Mouse (Mus musculus) cerebellum, adult 11-12 months (tissue): ENCODE measurements around the gene Ankrd13d.

ENCODE experiments used
- DNase-seq: peaks from one replicate; pipeline ENCODE4 v3.0.0; 2022

Gene Ankrd13d

GRCm38 (mm10) chr19:4282898-4283553, at the start of gene Ankrd13d:
Gene Ankrd13d, minus strand, starts transcription at chr19:4283137.
- DNase-seq = peak; percentile 86

- peak; percentile 53 for DNase-seq
These were observed 49.7 kb upstream of the Ankrd13d start for GRCm38 (mm10) chr19:4332653-4333052.

DNA sequence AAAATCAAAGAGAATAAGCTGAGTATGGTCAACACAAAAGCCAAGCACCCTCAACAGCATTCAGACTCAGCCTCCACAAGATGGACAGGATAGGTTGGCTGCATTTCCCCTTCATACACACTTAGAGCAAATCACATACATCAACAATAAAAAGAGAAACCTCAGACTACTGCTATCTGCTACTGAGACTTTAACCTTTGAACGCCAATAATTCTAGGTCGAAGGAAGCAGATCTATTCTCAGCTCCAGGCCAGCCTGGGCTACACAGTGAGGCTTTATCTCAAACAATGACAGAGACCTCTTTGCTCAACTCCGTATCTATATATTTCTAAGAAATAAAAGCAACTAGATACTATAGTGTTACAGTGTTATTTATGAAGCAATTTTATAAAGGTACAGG, 48.3 kb upstream of the Ankrd13d start:
- no peak for DNase-seq

DNA sequence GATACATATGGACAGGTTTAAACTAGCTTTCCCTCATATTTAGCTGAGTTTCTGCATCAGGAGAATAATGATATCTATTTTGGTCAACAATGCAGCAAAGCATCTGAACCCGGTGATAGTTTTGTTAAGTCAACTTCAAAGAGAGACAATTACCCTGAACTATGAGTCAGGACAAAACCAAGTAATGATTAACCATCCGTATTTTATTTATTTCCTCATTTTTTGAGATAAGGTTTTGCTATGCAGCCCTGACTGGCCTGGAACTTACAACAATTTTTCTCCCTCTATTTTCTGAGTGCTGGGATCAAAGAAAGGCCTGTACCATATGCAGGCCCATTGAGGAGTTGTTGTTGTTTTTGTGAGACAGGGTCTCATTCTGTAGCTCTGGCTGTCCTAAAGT, 47.7 kb upstream of the Ankrd13d start:
- no peak for DNase-seq

DNA sequence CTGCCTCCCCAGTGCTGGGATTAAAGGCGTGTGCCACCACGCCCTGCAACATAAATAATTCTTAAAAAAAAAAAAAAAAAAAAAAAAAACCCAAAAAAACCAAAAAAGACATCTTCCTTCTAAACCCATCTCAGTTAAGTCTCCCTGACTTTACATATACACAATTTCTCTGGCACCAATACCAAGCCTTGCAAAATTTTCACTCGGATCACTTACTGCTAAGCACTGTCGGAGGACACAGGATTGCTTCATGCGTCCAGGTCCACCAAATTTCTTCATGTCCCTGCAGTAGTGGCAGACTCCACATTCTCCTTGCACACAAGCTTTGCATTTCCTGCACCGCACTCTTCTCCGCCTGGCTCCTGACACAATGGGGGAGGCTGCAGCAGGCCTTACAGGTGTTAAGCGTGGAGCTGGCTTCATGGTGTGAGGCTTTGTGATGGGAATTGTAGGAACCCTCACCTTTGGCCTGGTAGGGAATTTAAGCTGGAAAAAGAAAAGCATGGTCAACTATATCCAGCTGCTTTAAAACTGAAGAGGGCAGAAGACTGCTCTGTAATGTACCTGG, 45.9 kb upstream of the Ankrd13d start:
- no peak for DNase-seq

DNA sequence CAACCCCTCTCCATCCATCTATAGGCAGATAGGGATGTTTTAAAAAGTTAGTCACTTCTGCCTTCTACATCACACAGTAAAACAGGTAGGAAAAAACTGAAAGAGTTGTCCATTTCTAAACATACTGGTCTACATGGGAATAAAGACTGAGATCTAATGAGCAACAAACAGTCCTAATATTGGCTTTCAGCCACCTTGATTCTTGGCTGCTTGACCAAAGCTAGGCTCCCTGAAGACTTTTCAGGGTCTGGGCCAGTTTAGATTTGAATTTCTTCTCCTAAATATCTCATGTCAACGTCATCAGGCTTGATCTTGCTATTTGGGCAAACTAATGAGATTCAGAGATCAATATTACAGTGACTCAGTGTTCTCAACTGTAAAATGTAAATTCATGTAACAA, 43.9 kb upstream of the Ankrd13d start:
- no peak for DNase-seq

DNA sequence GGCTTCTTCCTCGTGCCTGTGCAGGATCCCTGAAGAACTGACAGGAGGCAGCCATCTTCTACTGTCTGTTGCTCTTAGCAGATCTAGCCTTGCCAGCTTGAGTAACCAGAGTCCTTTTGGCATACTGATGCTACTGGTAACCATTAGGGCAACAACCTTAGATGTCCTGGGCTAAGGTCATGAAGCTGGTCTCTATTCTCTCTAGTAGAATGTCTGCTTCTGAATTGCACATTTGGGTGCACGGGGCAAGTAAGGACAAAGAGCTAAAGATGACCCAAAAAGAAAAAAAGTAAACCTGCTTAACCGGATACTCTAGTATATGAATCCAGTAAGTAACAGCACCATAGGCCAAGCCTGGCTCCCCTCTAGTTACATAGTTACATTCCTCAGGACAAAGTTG, 43.2 kb upstream of the Ankrd13d start:
- DNase-seq = no peak

- no peak for DNase-seq
These were observed 39.2 kb upstream of the Ankrd13d start for GRCm38 (mm10) chr19:4322134-4322533.

- no peak for DNase-seq
These were observed 38.7 kb upstream of the Ankrd13d start for GRCm38 (mm10) chr19:4321622-4322021.

- peak; percentile 59 for DNase-seq
These were observed 36.3 kb upstream of the Ankrd13d start for GRCm38 (mm10) chr19:4319272-4319671.

DNA sequence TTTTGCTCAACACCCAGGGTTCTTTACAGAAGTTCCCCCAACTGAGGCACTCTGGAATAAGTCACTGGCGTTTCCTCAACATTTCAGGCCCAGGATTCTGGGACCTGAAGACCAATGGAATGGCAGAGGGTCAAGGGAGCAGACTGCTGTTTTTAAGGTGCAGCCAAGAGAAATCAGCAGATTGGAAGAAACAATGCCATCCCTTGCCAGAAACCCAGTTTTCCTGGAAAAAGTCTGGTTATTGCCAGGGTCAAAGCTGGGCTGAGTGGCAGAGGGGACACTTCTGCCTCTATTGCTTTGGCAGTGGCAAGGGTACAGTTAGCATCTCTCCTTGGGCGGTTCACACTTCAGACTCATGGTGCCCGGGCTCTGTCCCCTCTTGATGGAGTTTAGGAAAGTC, 34.2 kb upstream of the Ankrd13d start:
- DNase-seq = no peak

DNA sequence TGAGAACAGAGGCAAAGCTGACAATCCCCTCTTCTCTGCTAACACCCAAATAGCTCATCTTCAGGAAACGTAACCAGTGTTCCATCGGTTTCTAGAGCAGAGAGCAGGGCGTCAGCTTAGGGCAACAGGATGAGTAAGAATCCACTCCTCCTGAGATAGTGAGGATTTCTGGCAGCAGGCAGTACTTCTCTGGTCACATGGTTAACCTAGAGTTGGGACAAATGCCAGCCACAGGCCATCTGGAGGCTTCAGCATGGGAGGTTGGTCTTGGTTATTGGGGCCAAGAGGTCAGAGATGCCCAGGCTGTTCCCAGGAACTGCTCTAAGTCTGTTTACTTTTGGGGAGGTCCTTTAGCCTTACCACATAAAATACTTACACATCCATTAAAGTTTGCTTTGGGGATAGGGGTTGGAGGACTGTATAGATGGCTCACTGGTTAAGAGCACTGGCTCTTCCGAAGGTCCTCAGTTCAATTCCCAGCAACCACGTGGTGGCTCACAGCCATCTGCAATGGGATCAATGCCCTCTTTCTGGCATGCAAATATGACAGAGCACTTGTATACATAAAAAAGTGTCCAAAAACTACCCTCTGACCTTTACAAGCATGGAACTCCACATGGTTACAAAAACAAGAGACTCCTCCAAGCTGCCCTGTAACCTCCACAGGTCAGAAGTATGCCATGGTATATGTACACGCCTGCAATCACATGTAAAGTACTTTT, 32.4 kb upstream of the Ankrd13d start:
- peak; percentile 94 for DNase-seq

DNA sequence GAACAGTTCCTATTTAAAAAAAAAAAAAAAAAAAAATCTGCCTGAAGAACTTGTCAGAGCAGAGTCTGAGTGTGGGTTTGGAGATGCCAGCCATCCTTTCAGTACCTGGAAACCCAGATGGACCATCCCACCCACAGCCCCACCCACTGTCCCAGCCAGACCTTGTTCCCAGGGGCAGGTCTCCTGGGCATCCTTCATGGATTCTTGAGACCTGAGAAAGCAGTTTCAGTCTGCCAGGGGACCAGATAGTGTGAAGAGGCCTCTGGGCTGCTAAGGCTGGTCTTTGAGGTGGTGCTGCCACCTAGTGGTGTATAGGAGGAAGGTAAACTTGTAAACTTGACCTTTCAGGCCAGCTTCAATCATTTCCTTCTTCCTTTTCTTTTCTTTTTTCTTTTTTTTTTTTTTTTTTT, 26.8 kb upstream of the Ankrd13d start:
- peak; percentile 72 for DNase-seq

- DNase-seq = peak; percentile 28
These were observed 26.4 kb upstream of the Ankrd13d start for GRCm38 (mm10) chr19:4309302-4309701.

DNA sequence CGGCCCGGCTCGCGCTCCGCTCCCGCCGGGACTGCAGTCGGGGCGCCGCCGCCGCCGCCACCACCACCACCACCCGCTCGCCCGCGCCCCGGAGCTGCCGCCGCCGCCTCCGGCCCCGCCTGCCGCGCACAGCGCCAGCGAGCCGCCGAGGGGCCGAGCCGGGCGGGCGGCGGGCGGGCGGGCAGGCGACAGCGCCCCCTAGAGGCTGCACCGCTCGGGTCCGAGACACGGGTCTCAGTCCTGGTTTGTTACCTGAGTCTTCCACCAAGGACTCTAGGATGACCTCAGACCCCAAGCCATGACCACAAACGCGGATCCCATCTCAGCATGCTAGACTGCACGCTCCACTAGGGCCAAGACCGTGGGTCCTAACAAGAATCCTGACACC, 23.2 kb upstream of the Ankrd13d start, which contains the start of gene Grk2:
Gene Grk2 (minus strand): TSS at position 33 of the 388 bp plus-strand sequence.
- peak; percentile 83 for DNase-seq

- peak; percentile 71 for DNase-seq
These were observed 22.7 kb upstream of the Ankrd13d start for GRCm38 (mm10) chr19:4305491-4306189.

DNA sequence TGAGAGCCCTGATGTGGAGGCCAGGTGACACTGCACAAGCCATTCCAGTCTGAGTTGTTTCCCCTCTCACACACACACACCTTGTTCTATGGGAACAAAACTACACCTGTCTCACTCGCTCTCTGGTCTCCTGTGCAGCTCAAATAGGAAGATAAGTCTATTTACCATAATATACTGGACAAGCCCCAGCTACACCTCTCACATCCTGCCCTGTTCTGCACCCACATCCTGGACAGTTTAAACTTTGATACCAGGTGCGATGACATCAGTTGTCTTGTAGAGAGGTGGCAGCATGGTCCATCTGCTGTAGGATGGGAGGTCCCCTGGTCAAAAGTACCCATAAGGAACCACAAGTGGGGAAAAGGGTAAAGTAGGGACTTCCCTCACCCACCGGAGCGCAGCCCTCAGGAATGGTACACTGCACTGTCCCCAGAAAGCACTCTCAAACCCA, 22.0 kb upstream of the Ankrd13d start:
- DNase-seq = peak; percentile 52

DNA sequence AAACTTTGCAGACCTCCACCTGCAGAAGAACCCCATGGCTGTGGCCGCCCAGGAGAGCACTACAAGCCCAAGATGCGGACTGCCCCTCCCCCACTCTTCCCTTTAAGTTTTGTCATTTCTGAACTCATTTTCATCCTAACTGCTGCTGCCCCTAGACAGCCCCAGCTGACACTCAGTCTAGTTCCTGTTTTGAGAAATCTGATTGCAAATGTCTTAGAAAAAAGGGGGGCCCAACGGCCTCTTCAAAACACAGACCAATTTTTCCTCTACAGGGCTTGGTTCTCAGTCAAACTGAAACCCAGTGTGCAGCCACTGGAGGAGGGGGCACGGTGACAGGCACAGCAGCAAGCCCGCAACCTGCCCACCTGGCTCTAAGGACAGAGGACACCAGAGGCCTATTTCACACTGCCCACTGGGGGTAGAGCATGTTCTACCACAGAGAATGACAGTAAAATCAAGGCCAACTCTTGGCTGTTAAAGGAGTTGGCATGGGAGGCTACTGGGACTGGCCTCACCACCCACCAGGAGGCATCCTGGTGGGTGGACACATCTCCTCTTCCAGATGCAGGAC, 21.4 kb upstream of the Ankrd13d start:
- peak; percentile 71 for DNase-seq

DNA sequence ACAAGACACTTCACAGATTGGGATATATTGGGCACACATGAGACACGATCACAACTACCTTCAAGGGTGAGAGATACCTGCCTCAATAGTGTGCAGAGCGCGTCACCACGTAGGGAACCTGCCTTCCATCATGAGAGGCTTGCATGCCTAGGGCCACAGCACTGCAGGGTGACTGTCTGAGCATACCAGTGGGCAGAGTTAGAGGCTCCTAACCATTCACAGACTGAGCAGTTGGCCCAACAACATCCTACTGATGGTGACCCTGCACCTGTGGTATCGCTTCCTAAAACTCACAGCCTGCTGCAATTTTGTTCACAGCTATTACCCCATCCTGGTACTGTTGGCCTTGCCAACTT, 20.7 kb upstream of the Ankrd13d start:
- DNase-seq = peak; percentile 62

DNA sequence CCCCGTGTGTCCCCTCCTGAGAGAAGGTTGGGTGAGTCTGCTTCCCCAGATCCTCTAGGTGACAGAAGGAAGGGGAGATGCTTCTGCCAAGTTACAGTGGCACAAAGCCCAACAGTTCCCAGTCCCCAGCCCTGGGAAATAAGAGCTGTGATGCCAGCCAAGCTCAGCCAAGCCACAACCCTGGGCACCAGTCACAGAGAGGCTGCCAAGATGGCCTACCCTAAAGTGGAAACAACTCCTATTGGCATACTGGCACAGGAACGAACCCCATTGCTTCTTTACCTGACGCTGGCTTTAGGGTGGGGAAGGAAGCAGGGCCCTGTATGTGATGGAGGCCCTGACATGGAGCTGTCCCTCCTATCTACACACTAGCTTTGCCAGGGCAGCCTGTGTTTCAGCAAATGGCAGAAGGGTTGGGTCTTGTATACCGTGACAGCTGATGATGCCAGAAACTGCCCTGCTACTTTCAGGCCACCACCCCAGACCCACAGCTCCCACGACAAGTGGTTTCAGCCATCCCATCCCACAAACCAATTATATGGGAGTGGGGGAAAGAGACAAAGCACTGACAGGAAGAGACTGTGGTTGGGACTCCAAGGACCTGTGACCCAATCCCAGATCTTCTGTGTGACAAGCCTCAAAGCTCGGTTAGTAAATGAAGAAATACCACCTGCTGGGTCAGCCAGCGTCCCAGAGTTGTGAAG, 20.2 kb upstream of the Ankrd13d start:
- DNase-seq = peak; percentile 98

DNA sequence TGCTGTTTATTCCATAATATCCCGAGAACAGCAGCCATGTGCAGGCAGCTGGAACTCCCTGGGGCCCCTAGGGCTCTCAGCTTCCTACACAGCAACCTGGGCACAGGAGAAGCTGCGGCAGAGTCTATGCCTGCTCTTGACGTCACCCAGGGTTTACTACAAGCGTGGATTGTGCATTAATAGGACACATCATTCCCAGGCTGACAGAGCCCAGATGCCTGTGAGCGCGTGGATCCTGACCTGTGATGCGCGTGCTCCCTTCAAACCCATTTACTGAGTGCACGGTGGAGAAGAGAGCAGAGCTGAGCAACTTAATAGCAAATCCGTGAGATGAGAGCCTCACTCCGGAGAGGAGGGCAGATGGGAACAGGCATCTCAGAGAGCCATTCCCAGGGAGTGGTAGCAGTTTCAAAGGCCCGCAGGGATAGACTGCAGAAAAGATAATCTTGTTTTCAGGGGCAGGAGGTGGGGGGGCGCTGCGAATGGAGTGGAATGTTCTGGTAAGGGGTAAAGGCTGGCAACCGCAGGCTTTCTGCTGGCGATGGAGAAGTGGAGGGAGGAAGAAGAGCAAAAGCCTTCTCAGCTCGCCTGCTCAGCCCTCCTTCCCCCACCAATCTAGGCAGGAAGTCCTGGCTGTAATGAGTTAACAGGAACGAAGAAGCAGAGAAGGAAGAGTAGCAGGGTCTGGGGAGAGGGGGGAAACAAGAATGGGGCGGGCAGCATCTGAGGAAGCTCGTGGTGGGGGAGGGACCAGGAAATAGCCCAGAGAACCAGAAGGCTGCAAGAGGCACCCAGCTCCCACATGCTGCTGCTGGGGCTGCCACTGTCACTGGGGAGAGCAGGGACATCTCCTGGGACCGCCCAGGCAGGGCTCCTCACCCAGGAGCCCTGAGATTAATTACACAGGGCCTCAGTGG, 19.1 kb upstream of the Ankrd13d start:
- DNase-seq = peak; percentile 66
